Mouse (Mus musculus) forebrain, embryonic 14.5 days (tissue): Measurements from ENCODE around the gene Lpar6. TPM values are rescaled to one million over a fixed set of nuclear protein-coding genes. Genes with fewer than 3 reads are reported as not detected.

Experiments used
- ATAC-seq: fragments of 200-750 bp; cut with Nextera tagmentation; 2 replicates; pipeline ENCODE4 v1.8.0; 2017; ENCODE audit warnings: mild to moderate bottlenecking, moderate library complexity
- DNase-seq: peaks from one replicate; pipeline ENCODE4 v3.0.0-alpha.2; 2015; ENCODE audit warnings: low spot score
- H3K27ac ChIP-seq: fragments of 300-500 bp; sonication (generic); 2 replicates; pipeline ENCODE4 v1.5.1; 2014; ENCODE audit warnings: low read depth, mild to moderate bottlenecking, control low read depth, low read length, moderate library complexity
- H3K27me3 ChIP-seq: fragments of 300-500 bp; sonication (generic); replicated peaks from 2 replicates; pipeline ENCODE4 v1.6.1; 2014; ENCODE audit warnings: low read length, control low read depth, mixed read lengths; ENCODE audit not compliant: control insufficient read depth, insufficient read depth
- H3K36me3 ChIP-seq: fragments of 300-500 bp; sonication (generic); 2 replicates; pipeline ENCODE4 v1.6.1; 2014; ENCODE audit warnings: low read length, control low read depth; ENCODE audit not compliant: control insufficient read depth, insufficient read depth
- H3K4me1 ChIP-seq: fragments of 300-500 bp; sonication (generic); 2 replicates; pipeline ENCODE4 v1.6.1; 2014; ENCODE audit warnings: antibody characterized with exemption, low read length, control low read depth; ENCODE audit not compliant: control insufficient read depth, insufficient read depth
- H3K4me2 ChIP-seq: fragments of 300-500 bp; sonication (generic); 2 replicates; pipeline ENCODE4 v1.6.1; 2014; ENCODE audit warnings: mild to moderate bottlenecking, control low read depth, low read length
- H3K4me3 ChIP-seq: fragments of 300-500 bp; sonication (generic); 2 replicates; pipeline ENCODE4 v1.5.1; 2014; ENCODE audit warnings: low read depth, low read length, control low read depth
- H3K9ac ChIP-seq: fragments of 300-500 bp; sonication (generic); 2 replicates; pipeline ENCODE4 v1.6.1; 2014; ENCODE audit warnings: mild to moderate bottlenecking, low read length, control low read depth, moderate library complexity
- H3K9me3 ChIP-seq: fragments of 300-500 bp; sonication (generic); replicated peaks from 2 replicates; pipeline ENCODE4 v1.6.1; 2016; ENCODE audit warnings: low read length, control low read depth, mixed read lengths; ENCODE audit not compliant: control insufficient read depth
- WGBS: fragments of 180-500 bp; shearing (Covaris S2); extraction: QIAGEN DNeasy Blood & Tissue Kit; methylation state at CpG from one replicate; pipeline ENCODE4 v1.1.7; 2014; 5-methylcytosine and 5-hydroxymethylcytosine counted together
- microRNA counts: library from miRNA; unstranded; fragments of <30 nt; microRNA quantifications from one replicate; lab custom pipeline; 2016
- microRNA-seq: library from miRNA; unstranded; fragments of <30 nt; microRNA quantifications from one replicate; pipeline ENCODE4, GENCODE M21; 2016
- polyA plus RNA-seq: library from polyadenylated mRNA; unstranded; fragments of >200 nt; fragmentation: Nextera tagmentation; extraction: Ambion mirVana; gene quantifications from 2 replicates; pipeline ENCODE4 v1.2.1, GENCODE M21; 2014

Gene Lpar6
- polyA plus RNA-seq, 1 experiment from 2014 or later: 6.1 TPM

DNA sequence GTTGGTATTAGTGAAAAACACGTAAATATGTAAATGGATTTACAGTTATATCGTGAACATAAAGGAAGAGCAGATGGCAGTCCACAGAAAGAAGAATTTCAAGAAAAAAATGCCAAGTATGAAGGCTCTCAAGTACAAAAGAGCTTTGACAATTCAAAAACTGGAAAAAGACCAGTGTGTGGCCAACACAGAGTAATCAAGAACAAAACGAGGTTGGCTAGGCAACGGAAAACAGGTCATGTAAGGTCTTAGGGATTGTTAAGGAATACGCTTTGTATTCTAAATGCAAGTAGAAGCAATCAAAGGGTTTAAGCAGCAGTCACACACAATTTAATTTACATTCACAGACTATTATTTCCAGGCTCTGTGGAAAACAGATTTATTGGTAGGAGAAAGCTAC, 34.1 kb downstream of the Lpar6 start:
- Histone ChIP-seq H3K4me1 (peaks cover 10% of the 10 kb centered on the region), H3K4me3 (no peak overlapping the region), H3K27me3 (no peaks in the 10 kb centered on the region), H3K27ac (no peak overlapping the region; the same call in 1 of the 2 replicates), H3K9me3 (no peaks in the 10 kb centered on the region), H3K4me2 (no peak overlapping the region), H3K9ac (no peak overlapping the region), H3K36me3 (peaks cover 7% of the 10 kb centered on the region; the same call in 1 of the 2 replicates)
- ATAC-seq (0 out of 2 replicates have a peak, but pooled peaks have one; percentile 18), DNase-seq (peak; percentile 41)
- WGBS: 13% methylated on average over 5 of the region's 5 CpGs

DNA sequence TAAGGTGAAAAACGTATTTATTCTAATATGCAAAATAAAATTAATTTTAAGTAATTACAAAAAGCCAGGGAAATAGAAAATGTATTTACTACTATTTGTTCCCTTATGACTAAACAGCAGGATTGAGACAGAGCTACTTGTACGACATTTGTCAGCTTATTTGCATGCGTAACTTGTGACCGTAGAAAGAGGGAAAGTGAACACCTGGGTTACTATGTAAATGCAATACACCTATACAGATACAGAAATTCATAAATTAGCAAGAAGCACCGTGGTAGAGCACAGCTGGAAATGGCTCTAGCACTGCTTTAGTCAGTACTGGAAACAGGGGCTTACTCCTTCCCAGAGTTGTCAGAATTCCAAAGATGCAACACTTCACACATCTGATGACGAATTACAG, 41.4 kb downstream of the Lpar6 start:
- H3K4me2 ChIP-seq: no peak overlapping the region
- DNase-seq (no peak), ATAC-seq (no peak)
- H3K36me3 ChIP-seq: peaks cover 9% of the 10 kb centered on the region; the same call in 1 of the 2 replicates
- no peaks in the 10 kb centered on the region for H3K9me3 ChIP-seq
- H3K27me3 ChIP-seq: no peaks in the 10 kb centered on the region
- H3K4me1 ChIP-seq: no peaks in the 10 kb centered on the region
- H3K9ac ChIP-seq: no peak overlapping the region
- H3K27ac ChIP-seq: no peak overlapping the region
- WGBS: 87% methylated on average over 6 of the region's 6 CpGs
- H3K4me3 ChIP-seq: no peak overlapping the region

- Histone ChIP-seq H3K27me3 (no peaks in the 10 kb centered on the region), H3K36me3 (peaks cover 11% of the 10 kb centered on the region; the same call in 1 of the 2 replicates), H3K4me2 (no peak overlapping the region), H3K4me3 (no peak overlapping the region), H3K4me1 (no peaks in the 10 kb centered on the region), H3K27ac (no peak overlapping the region), H3K9ac (no peak overlapping the region), H3K9me3 (no peaks in the 10 kb centered on the region)
- ATAC-seq (no peak), DNase-seq (peak; percentile 66)
- WGBS: 3% methylated on average over 1 of the region's 1 CpGs
These were observed 43.3 kb downstream of the Lpar6 start for GRCm38 (mm10) chr14:73280996-73281395.

- DNase-seq: no peak
These were observed 52.2 kb downstream of the Lpar6 start for GRCm38 (mm10) chr14:73289915-73290314.

DNA sequence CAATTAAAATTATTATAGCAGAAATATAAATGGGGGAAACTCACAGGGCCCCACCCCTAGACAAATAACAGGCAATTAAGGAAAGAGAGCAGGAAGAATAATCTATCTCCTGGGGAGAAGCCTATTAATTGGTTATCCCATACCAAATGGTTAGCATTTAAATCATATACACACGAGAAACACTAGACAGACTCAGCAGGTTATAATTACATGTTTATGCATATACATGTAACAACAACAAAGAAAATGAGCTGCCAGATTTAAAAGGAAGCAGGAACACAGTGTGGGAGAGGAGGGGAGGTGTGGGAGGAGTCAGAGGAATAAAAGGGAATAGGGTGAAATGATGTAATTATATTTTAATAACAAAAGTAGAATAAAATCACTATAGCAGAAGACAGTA, 54.7 kb downstream of the Lpar6 start:
- no peak overlapping the region for H3K27ac ChIP-seq
- H3K9me3 ChIP-seq: no peaks in the 10 kb centered on the region
- H3K36me3 ChIP-seq: peaks cover 11% of the 10 kb centered on the region; the same call in 1 of the 2 replicates
- H3K4me2 ChIP-seq: no peak overlapping the region
- no peaks in the 10 kb centered on the region for H3K4me1 ChIP-seq
- WGBS: 4% methylated on average over 1 of the region's 1 CpGs
- H3K4me3 ChIP-seq: no peak overlapping the region
- DNase-seq (peak; percentile 22), ATAC-seq (no peak)
- no peaks in the 10 kb centered on the region for H3K27me3 ChIP-seq
- no peak overlapping the region for H3K9ac ChIP-seq

More at GRCm38 (mm10) chr14:73289915-73290314, 52.2 kb downstream of the Lpar6 start:
- H3K4me1 ChIP-seq: no peaks in the 10 kb centered on the region
- no peaks in the 10 kb centered on the region for H3K9me3 ChIP-seq
- 96% methylated on average over 2 of the region's 2 CpGs for WGBS
- no peak overlapping the region for H3K9ac ChIP-seq
- no peak overlapping the region for H3K4me2 ChIP-seq
- no peak overlapping the region for H3K4me3 ChIP-seq
- H3K36me3 ChIP-seq: 0 out of 2 replicates have a peak, but pooled peaks cover 4% of the 10 kb centered on the region
- no peaks in the 10 kb centered on the region for H3K27me3 ChIP-seq
- no peak overlapping the region for H3K27ac ChIP-seq
- ATAC-seq: no peak

MicroRNAs encoded within 50 kb of the gene (microRNA counts, 519-probe panel; counts per million panel counts)
- microRNA mmu-miR-687 (lab: Ali Mortazavi, UCI): not detected

Small RNA genes within 50 kb of the gene (microRNA-seq; reads per million reads assigned to microRNA genes)
- gene Mir687: not detected

Other genes starting within 250 kb of the Lpar6 start
- gene Cysltr2, start 188.8 kb upstream of the Lpar6 start, polyA plus RNA-seq: 0.18 TPM in 1 of 2 replicates, not detected in the other
- gene Rcbtb2, start 114.9 kb upstream of the Lpar6 start, polyA plus RNA-seq: 83.1 and 91.8 TPM in 2 replicates
- 27.2 and 28.5 TPM in 2 replicates for gene Rb1, start 87.9 kb downstream of the Lpar6 start, polyA plus RNA-seq
- 754 and 783 TPM in 2 replicates for gene Itm2b, start 147.4 kb downstream of the Lpar6 start, polyA plus RNA-seq